Mouse (Mus musculus) thymus, postnatal 14 days (tissue): ENCODE measurements around the gene Usp25.

Experiments used
- DNase-seq: peaks from one replicate; pipeline ENCODE4 v3.0.0; 2021

The Usp25 gene

DNA sequence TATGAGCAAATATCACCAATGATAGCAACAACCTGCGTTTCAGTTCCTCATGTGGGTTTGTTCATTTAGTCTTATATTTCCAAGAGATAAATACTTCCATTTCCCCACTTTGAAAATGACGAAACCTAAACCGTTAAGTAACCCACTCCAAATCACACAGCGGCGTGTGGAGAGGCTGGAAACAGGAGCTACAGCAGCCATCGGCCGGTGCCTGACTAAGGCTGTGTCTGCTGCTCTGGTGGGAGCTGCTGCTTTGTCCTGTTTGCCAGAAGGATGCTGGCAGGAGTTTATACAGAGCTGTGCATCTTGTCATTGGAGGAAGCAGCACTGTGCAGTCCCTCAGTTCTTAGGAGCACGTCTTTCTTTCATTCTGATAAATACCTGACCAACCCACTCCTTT lies 21.2 kb downstream of the Usp25 start:
- no peak for DNase-seq

DNA sequence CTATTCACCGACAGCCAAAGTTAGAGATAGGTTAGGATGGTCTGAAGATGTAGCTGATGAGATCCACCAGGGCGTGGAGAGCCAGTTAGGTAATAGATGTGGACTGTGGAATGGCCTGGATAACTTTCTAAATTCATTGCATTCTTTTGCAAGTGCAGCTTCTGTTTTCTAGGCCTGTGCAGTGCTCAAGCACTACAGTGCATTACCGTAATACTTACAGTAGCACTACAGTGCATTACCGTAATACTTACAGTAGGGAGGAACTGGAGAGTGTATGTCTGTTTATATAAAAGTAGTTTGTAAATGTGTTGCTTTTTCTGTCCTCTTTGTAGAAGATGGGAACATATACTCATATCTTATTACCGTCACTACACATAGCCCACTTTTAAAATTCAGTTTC lies 28.1 kb downstream of the Usp25 start:
- no peak for DNase-seq

DNA sequence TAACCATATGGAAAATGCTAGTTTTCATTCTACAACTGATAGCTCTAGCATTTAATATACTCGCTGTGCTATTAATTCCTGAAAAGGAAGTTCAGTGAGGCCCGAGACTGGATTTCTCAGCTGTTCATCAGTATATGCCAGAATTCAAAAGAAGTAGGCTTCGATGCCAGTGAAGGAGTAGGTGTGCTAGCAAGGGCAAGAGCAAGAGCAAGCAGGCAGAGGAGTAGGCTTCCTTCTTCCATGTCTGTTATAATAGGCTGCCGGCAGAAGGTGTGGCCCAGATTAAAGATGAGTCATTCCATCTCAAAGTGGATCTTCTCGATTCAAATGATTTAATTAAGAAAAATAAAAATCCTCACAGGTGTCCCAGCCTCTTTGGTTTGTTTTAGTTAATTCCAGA lies 30.0 kb downstream of the Usp25 start:
- no peak for DNase-seq

DNA sequence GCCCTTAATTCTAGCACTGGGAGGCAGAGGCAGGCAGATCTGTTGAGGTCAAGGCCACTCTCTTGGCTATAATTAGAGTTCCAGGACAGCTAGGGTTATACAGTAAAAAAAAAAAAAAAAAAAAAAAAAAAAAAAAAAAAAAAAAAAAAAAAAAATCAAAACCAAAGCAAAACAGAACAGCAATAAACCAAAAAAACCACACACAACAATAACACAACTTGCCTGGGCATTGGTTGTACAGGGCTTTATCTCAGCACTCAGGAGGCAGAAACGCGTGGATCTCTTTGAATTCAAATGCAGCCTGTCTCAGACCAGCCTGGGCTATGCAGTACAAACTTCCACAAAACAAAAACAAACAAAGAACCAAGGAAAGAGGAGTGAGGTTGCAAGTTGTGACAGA lies 40.7 kb downstream of the Usp25 start:
- no peak for DNase-seq

DNA sequence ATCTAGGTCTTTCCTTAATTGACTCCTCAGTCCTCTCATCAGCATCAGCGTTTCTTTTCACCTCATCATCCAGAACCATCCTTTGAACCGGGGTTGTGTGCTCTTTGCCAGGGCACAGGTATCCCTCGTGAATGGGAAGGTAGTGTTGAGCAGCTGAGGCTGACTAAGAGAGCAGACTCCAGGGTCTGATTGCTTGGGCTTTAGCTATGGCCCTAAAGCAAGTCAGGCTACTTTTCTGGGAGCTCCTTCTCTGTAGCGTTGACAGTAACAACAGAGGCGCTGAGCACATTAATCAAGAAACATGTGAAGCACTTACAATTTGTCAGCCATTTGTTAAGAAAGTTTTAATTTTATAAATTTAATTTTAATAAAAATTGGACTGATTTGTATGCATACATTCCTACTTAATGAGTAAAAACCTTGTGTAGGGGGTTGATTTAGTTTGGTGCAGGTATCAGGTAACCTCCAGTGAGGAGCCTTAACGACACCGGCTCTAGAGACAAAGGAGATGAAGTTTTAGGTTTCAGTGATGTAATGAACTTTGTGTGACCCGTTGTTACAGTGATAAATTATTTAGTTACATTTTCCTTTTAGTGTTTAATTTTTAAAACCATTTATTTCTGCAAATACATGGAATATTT lies 42.1 kb downstream of the Usp25 start:
- DNase-seq = no peak

DNA sequence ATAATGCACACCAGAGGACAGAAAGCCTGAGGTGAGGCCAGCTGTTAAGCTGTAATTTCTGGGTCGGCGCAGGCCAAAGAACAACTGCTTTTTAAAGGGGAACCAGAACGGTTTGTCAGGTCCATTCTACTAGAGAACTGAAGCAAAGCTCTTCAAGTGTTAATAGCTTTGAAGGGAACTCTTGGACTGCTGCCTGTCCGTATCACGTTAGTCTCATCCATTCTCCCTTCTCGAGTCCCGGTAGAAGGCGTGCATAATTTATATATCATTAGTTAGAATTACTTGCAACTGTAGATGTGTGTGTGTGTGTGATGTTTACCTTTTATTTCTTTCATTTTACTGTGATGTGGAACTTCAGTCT lies 42.6 kb downstream of the Usp25 start:
- DNase-seq = no peak

DNA sequence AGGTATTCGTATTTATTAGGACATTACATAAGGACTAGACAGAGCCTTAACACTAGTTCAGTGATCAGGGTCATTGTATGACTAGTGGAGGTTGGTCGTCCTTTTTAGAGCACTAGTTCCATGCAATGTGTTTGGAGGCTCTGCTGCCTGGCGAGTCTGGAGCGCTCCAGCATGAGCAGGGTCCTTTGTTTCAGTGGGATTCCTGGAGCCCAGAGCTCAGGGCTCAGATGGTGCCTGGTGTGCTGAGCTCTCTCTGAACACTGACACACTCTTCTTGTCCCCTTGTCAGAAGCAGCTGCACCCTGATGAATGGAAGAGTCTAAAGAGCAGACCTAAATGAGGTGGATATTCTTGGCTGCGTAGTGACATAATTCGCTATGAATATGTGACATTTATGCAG lies 45.1 kb downstream of the Usp25 start:
- no peak for DNase-seq

DNA sequence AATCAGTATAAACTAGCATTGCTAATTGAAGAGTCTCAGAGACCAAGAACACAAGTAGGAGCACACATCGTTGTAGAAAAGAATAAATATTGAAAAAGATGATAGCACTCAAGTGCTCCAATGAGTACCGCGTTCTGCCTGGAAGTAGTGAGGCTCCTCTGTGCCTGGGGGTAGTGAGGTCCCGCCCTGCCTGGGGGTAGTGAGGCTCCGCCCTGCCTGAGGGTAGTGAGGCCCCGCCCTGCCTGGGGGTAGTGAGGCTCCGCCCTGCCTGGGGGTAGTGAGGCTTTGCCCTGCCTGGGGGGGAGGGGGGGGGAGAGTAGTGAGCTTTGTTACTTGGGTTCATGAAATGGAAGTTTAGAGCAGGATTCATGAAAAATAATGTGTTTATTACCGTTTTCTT lies 46.7 kb downstream of the Usp25 start:
- DNase-seq = peak; percentile 90

DNA sequence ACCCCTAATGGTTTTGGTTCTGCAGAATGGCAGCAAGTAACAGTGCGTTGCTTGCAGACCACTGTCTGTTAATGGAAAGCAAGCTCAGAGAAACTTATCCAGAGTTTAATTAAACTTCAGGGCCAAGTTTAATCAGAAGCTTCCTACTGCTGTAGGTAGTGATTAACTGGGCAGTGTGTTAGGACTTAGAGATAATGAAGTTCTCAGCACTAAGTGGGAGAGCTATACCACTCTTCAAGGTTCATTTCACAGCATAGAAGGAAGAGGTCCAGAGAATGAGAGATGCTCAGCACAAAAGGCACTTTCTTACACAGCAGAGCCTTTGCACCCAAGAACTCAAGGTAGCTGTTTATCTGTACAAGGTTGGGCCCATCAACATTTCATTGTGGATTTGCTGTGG lies 50.4 kb downstream of the Usp25 start:
- no peak for DNase-seq

DNA sequence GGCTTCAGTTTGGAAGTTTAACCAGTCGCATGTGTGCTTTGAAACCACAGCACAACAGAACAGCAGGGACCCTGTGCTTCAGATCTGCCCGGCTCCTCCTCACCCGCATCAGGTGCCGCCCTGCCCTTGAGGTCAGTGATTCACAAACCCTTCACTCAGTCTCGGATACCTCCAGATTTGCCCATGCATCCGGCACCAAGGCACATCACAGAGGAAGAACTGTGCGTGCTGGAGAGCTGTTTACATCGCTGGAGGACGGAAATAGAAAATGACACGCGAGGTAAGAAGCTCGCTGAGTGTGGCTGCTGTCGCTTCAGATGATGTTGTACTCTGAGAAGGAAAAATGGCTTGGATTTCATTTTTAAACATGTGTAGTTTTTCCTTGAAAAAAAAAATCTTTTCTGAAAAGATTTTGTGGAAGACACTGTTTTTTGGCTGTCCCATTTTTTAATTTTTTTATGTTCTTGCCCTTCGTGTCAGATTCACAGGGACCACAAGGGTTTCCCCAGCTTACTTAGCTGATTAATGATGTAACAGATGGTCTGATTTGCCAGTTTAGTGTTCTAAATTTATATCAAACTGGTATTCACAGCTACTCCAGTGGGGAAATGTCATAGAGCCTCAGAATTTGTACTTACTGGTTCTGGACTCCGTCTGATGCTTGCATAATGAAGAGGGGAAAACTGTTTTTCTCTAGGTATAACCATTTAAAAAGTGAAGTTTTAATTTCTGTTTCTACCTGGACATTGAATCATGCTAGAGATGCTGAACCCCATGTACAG lies 63.6 kb downstream of the Usp25 start:
- no peak for DNase-seq

DNA sequence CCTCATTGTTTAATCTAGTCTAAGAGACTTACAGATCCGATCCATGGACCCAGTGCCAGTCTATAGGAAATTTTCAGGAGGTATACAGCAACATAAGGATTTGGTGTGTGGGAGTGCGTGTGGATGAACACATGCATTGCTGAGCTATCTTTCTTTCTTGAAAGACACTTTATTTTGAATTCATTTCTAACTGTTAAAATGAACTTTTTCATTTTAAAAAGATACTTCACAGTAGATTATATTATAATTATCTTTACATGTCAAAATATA lies 64.2 kb downstream of the Usp25 start:
- no peak for DNase-seq

DNA sequence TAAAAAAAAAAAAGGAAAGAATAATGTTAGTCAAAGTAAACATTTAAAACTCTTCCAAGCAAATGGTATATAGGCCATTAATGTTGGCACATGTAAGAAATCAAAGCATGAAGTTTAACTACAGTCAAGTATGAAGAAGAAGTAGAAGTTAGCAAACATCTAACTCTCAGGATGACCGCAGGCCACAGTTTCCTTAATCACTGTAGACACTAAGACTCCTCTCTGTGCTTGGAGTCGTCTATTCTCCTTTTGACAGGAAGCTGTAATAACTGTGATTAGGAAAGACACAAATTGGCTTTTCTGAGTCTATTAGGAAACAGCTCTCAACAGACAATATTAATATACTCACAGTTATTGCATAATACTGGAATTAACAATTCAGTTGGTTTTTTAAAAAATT lies 70.6 kb downstream of the Usp25 start:
- DNase-seq = no peak

DNA sequence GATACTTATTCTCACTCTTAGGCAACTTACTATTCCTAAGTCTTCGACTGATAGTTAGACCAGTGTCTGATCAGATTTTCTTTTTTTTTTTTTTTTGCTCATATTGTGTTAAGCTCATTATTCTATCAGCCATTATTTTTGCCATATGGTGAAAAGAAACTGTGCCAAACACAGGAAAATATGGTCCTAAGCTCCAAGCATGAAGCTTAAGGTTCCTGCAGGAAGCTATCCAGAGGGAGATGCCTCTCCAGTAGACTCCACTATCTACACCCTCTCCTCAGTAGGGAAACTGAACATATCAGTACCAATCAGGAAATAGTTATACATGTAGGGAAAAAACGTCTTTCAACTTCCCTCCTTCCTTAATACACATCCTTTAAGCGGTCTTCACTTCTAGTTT lies 76.3 kb downstream of the Usp25 start:
- no peak for DNase-seq

DNA sequence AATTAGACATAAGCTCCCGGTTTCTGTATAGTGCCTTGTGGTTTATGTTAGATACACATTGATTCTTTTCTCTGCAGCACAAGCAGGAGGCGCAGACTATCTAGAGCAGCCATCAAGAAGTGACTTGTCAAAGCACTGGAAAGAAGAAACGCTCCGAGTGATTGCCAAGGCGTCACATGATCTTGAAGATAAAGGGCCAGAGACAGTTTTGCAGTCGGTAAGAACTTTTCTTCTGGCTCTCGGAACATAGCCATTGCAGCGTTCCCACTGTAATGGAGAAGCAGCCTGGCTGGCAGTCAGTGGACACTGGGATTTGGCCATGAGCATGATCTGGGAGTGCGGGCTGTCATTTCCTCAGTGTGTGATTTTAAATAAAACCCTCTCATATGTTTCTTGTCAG lies 80.0 kb downstream of the Usp25 start:
- DNase-seq = no peak

DNA sequence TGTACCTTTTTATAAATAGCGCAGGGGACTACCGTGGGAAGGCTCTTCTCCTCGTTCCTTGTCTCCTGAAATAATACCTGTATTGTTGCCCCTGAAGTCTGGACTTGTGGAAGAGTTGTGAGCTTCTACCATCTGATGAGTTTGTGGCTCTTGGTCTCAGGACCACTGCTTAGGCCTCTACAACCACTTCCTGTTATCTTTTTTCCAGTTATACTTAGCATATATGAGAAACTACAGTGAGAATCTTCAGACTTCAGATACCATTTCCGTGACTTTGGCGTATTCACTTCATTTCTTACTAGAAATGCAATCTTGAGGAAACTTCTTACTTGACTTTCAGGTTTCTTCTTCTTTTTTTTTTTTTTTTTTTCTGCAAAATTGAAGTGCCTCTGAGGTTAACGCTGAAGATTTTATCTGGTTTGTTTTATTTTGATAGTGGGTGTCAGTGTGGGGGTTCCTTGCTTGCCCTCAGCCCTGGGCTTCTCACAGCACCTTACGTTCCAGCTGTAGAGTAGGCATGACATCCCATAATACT lies 81.6 kb downstream of the Usp25 start:
- DNase-seq = no peak

DNA sequence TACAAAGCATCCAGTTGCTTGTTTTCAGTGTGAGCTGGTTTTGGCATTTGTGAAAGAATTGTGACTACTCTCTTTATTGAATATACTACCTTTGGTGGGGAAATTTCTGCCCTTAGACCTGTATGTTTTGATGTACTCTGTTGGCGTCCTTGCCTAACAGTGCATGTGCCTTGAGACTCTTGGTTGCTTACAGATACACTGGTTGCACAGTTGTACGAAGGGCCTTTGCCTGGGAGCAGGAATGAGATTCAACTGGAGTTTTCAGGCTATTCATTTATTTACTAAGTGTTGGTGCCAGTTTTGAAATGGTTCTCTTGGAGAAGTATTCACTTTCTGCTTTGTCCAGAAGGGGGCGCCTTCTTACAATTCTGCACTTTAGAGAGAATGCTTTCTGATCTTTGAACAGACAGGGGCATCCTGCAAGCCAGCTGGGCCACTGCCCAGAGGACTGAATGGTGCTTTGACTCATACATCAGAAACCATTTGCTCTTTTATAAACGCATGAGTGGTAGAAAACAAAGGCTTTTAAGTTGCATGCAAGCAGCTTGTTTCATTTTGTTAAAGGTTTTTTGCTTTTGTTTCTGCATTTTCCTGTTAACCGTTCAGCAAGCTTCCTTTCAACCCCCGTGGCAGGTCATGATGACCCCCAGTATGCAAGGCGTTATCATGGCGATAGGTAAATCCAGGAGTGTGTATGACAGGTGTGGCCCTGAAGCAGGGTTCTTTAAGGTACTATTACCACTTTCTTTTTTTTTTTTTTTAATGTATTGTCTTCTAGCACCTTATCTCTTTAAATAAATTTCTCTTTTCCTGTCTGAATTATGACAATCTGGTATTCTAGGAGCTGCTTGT lies 85.7 kb downstream of the Usp25 start:
- DNase-seq = peak; percentile 57

DNA sequence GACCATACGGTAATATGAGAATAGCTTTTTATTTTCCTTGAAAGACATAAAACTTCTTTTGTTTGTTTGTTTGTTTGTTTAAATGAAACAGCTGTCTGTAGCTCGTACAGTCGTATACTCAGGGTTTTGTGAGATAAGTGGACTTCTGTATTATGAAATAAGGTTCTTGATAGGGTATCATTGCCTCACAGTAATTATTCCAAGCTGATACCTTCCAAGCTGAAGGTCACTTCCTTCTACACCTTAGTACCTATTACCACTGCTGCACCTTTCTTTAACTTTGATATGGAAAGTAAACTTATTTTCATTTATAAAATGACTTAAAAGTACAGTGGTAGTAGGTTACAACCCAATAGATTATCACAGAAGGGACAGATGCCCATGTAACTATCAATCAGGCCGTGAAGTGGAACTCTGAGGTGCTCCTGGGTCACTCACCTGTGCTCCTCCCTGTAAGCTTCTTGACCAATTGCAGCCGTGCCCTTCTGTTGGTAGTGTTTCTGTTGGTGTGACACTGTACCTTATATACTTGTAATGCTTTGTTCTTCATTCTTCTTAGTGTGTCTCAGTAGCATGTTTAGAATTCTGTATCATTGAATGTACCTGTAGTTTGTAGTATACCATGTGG lies 90.2 kb downstream of the Usp25 start:
- no peak for DNase-seq

DNA sequence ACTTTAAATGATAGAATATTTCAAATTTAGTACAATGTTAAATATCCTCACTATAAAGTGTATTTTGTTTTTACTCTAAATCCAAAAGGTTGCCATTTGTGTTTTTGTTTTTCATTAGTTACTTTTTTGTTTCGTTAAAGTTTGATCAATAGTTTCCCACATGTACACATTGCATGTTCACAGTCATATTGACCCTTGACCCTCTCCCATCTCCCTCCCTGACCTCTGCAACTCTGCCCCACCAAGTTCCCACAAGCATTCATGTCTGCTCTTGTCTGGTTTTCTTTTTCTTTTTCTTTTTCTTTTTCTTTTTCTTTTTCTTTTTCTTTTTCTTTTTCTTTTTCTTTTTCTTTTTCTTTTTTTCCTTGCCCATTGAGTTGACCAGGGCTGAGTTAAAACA lies 97.8 kb downstream of the Usp25 start:
- no peak for DNase-seq

DNA sequence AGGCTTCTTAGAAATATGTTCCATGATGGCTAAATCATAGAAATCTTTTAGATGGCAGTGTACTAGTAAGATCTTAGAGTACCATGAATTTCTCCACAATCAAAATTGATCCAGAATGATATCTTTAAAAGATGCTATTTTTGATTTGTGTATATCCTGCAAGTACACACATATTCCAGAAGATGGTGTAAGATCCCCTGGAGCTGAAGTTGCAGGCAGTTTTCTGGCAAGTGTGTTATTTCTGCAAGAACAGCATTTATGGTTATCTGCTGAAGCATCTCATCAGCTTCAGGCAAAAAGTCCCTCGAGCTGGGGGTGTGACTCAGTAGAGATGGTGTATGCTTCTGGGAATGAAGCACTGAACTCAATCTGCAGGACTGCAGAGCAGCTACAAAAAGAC lies 112.4 kb downstream of the Usp25 start:
- DNase-seq = no peak

DNA sequence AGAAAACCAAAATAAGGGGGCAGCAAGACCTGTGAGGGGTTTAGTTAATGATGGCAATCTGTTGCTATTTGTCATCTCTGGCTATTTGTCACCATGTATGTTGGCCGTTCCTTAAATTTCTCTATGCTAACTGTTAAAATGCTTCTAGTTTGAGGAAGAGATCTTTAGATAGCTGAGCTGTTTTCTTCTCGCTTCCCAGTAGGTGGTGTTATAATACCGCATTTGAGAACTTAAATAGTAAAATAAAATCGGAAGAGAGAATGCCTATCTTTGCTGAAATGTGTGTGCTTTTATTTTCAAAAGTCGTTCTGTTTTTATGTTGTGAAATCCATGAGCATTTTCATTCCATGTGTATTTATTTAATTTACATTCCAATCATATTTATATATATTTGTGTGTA lies 115.2 kb downstream of the Usp25 start:
- no peak for DNase-seq

DNA sequence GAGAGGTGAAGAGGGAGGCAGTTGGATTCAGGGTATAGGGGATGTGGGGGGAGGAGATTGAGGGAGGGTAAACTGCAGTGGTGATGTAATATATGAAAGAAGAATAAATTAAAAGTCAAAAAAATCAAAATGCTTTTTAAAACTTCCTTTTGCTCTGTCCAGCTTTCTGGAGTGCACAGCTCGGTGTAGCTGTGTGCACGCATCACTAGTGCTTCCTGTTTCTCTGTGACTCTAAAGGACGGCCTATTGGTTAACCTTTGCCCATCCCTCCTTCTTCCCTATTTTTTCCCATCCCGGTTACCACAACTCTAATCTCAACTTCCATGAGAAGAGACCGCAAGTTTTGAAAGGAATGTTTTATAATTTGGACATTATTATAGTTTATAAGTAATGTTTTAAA lies 119.5 kb downstream of the Usp25 start:
- no peak for DNase-seq

DNA sequence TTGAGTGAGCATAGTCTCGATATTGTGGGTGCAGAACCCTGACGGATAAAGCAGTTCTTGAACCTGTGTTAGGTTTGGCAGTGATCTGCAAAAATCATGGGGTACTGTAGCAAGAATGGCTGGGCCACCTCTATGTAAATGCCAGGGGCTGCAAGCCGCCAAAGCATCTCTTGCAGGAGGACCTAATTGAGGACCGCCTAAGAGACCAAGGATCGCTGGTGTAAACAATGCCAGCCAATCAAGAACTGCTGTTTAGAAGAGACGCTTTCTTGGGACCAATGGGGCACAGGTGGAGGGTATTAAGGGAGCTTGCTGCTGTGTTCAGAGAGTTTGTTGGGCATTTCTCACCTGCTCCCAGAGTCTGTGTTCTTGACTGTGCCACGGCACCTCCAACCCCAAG lies 127.1 kb downstream of the Usp25 start:
- DNase-seq = no peak

DNA sequence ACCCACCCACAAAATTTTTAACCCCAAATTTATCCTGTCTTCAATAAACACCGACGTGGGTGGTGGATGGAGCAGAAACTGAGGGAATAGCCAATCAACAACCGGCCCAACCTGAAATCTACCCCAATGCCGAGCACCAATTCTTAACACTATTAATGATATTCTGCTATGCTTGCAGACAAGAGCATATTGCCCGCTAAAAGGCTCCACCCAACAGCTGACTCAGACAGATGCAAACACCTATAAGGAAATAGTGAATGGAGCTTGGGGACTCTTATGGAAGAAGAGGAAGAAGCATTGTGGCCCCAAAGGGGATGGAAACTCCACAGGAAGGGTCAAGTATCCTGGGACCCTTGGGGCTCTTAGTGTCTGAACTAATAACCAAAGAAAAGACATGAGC lies 133.3 kb downstream of the Usp25 start:
- DNase-seq = no peak

DNA sequence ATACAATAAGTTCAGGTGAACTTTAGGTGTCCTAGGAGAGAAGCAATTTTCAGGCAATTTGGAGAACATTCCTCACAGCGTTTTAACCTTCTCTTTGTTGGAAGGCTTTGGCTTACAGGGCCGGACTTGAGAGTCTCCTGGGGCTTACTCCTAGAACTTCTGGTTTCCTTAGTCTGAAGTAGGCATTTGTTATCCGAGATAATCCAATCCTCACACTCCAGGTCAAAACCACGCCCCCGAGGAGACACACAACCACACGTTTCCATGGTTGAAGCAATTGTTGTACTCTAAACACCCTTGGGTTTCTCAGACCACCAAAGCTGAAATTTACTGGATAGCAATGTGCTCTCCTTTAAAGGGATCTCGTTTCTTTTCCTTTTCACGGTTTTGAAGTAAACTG lies 136.8 kb downstream of the Usp25 start:
- DNase-seq = no peak
